Mouse (Mus musculus) erythroblast, embryonic 14.5 days (primary cell): ENCODE results near the gene Pithd1.

Experiments
- GATA1 ChIP-seq: IDR thresholded peaks from 2 replicates; pipeline ENCODE4 v1.6.1; 2012; ENCODE audit warnings: low read length, inconsistent platforms, mixed read lengths
- TAL1 ChIP-seq: IDR thresholded peaks from 3 replicates; pipeline ENCODE4 v1.6.1; 2012; ENCODE audit warnings: low read length, inconsistent platforms, mixed read lengths

- no peak for TF ChIP-seq GATA1
- TF ChIP-seq TAL1 = no peak
These were observed at the start of gene Pithd1 for GRCm38 (mm10) chr4:135986943-135987710.
